ENCODE assay signal across 9 mouse cellular contexts in genomic region chr13:56422072-56422723, GRCm38 (mm10). TPM values are rescaled to one million over a fixed set of nuclear protein-coding genes. Genes with fewer than 3 reads are reported as not detected.
DNase-seq lines count a peak whose midpoint lies in the region; ATAC-seq and TF ChIP-seq lines count a peak whose summit lies in the region.
"Had no signal": no experiment of that assay in that cellular context is flagged by ENCODE, and none has a peak within 500 bp of the region (broad histone marks: within the 10 kb centered on the region; RNA-seq: fewer than 3 reads in every experiment).

No protein-coding gene starts in this region.

- H3K9ac ChIP-seq in ES-Bruce4 (ENCODE audit: low read depth, poor library complexity, severe bottlenecking), result no peak overlapping the region
- H3K9ac ChIP-seq in embryonic facial prominence, embryonic 14.5 days (ENCODE audit: low read depth, low read length), result peak overlapping the region; percentile 26; the same call in 1 of the 2 replicates
- H3K9ac ChIP-seq: liver, embryonic 13.5 days had no signal

- TF ChIP-seq CTCF in ES-Bruce4 (IDR thresholded peaks at IDR 0.05; ENCODE audit: low read depth, low read length), result peak; percentile 11

- H3K4me2 ChIP-seq in embryonic facial prominence, embryonic 14.5 days (ENCODE audit: low read depth, low read length), result peak overlapping the region; percentile 41
- H3K4me2 ChIP-seq: liver, embryonic 13.5 days had no signal

- H3K36me3 ChIP-seq in ES-Bruce4 (ENCODE audit: control insufficient read depth, insufficient read depth, low read length, poor library complexity, severe bottlenecking), result no peaks in the 10 kb centered on the region
- no peaks in the 10 kb centered on the region for H3K36me3 ChIP-seq in embryonic facial prominence, embryonic 14.5 days (ENCODE audit: control insufficient read depth, insufficient read depth, low read length)
- H3K36me3 ChIP-seq: liver, embryonic 13.5 days had no signal

- no peaks in the 10 kb centered on the region for H3K9me3 ChIP-seq in ES-Bruce4 (replicated peaks; ENCODE audit: control insufficient read depth, insufficient read depth, low read length, poor library complexity, severe bottlenecking)
- no peaks in the 10 kb centered on the region for H3K9me3 ChIP-seq in embryonic facial prominence, embryonic 14.5 days (ENCODE audit: control insufficient read depth, low read length)
- H3K9me3 ChIP-seq: liver, embryonic 13.5 days had no signal

- WGBS in embryonic facial prominence, embryonic 14.5 days, result 10% methylated on average over 16 of the region's 16 CpGs
- 21% methylated on average over 16 of the region's 16 CpGs for WGBS in large intestine, adult 2 months

- no peak for TF ChIP-seq EP300 in ES-Bruce4 (IDR thresholded peaks at IDR 0.05; ENCODE audit: insufficient read depth, low read depth, low read length)

- peak overlapping the region; percentile 18; the same call in 1 of the 2 replicates for H3K4me3 ChIP-seq in ES-Bruce4 (ENCODE audit: low read depth, low read length)
- 0 out of 2 replicates have a peak overlapping the region, but pooled peaks have one; percentile 7 for H3K4me3 ChIP-seq in embryonic facial prominence, embryonic 14.5 days (ENCODE audit: low read depth, low read length)
- H3K4me3 ChIP-seq: liver, embryonic 13.5 days had no signal

- no peak overlapping the region for H3K27ac ChIP-seq in ES-Bruce4 (ENCODE audit: insufficient read depth, low read length)
- H3K27ac ChIP-seq in embryonic facial prominence, embryonic 14.5 days (replicated peaks; ENCODE audit: low read depth, low read length), result peak overlapping the region; percentile 49; the same call in 1 of the 2 replicates
- H3K27ac ChIP-seq: liver, embryonic 13.5 days had no signal

- peak; percentile 81 for DNase-seq in adrenal gland, postnatal 10 days
- DNase-seq in embryonic facial prominence, embryonic 14.5 days (ENCODE audit: low spot score), result peak; percentile 90
- peak; percentile 70 to 85 for DNase-seq in heart, postnatal 10 days
- DNase-seq in large intestine, adult 2 months (ENCODE audit: low read depth, low spot score), result peak; percentile 18
- DNase-seq in lung, adult 18-20 months, result peak; percentile 52 to 62
- DNase-seq in retina, postnatal 7 days (ENCODE audit: low read depth, low spot score), result peak; percentile 56
- DNase-seq: liver, embryonic 13.5 days had no signal

- H3K27me3 ChIP-seq in ES-Bruce4 (ENCODE audit: control insufficient read depth, insufficient read depth, low read length, poor library complexity, severe bottlenecking), result no peaks in the 10 kb centered on the region
- H3K27me3 ChIP-seq in embryonic facial prominence, embryonic 14.5 days (replicated peaks; ENCODE audit: control insufficient read depth, insufficient read depth, low read length), result no peaks in the 10 kb centered on the region

- peak; percentile 73 for ATAC-seq in embryonic facial prominence, embryonic 14.5 days (ENCODE audit: low read depth)
- no peak for ATAC-seq in megakaryocyte, adult 5-6 weeks (ENCODE audit: poor library complexity, severe bottlenecking)

- TF ChIP-seq POLR2A in ES-Bruce4 (IDR thresholded peaks at IDR 0.05; ENCODE audit: insufficient read depth, low read length), result no peak

- H3K4me1 ChIP-seq in ES-Bruce4 (ENCODE audit: control insufficient read depth, insufficient read depth, low read length), result peaks cover 5% of the 10 kb centered on the region
- H3K4me1 ChIP-seq in embryonic facial prominence, embryonic 14.5 days (ENCODE audit: control insufficient read depth, insufficient read depth, low read length), result peaks cover 6% of the 10 kb centered on the region; the same call in 1 of the 2 replicates
- H3K4me1 ChIP-seq: liver, embryonic 13.5 days had no signal

- intact Hi-C loops in heart, postnatal 10 days (cut with DNase I), result loop anchor here (1.0 kb wide), 1 partner anchor 143 kb away; no protein-coding TSS in a partner anchor

RNA-seq across cellular contexts. Expression of gene Gm3045, which starts 4.2 kb away (rescaled TPM):
- polyA plus RNA-seq in ES-Bruce4 (2011; ENCODE audit: insufficient read depth, insufficient read length, low read depth, missing spikeins), result not detected in 2 replicates
- not detected for total RNA-seq in adrenal gland, postnatal 10 days (2021)
- polyA plus RNA-seq in embryonic facial prominence, embryonic 14.5 days (2014; fragmentation: Nextera tagmentation; extraction: Ambion mirVana), result not detected in 2 replicates
- total RNA-seq in heart, postnatal 10 days (2021), result not detected
- polyA plus RNA-seq in large intestine, adult 2 months (2012; rRNA removed), result not detected in 2 replicates
- not detected in 2 replicates for total RNA-seq in megakaryocyte, adult 5-6 weeks (2015)
- total RNA-seq in megakaryocyte, adult 5-6 weeks (2017), result not detected in 2 replicates
- polyA plus RNA-seq: liver, embryonic 13.5 days had no signal

RNA-seq across cellular contexts. Expression of gene Slc25a48, which starts 16.0 kb away (rescaled TPM):
- polyA plus RNA-seq in ES-Bruce4 (2011; ENCODE audit: insufficient read depth, insufficient read length, low read depth, missing spikeins), result 0.20 and 0.42 TPM in 2 replicates
- 1 to 10 TPM; 4.1 to 4.5 TPM for total RNA-seq in adrenal gland, postnatal 10 days (2021)
- 0.45 and 0.54 TPM in 2 replicates for polyA plus RNA-seq in embryonic facial prominence, embryonic 14.5 days (2014; fragmentation: Nextera tagmentation; extraction: Ambion mirVana)
- under 1 TPM; 0.12 to 0.24 TPM for total RNA-seq in heart, postnatal 10 days (2021)
- 1.5 and 21.9 TPM in 2 replicates for polyA plus RNA-seq in large intestine, adult 2 months (2012; rRNA removed)
- not detected in 2 replicates for total RNA-seq in megakaryocyte, adult 5-6 weeks (2015)
- total RNA-seq in megakaryocyte, adult 5-6 weeks (2017), result not detected in 2 replicates

RNA-seq across cellular contexts. Expression of gene Il9, which starts 59.8 kb away (rescaled TPM):
- not detected in 2 replicates for polyA plus RNA-seq in ES-Bruce4 (2011; ENCODE audit: insufficient read depth, insufficient read length, low read depth, missing spikeins)
- not detected for total RNA-seq in adrenal gland, postnatal 10 days (2021)
- polyA plus RNA-seq in embryonic facial prominence, embryonic 14.5 days (2014; fragmentation: Nextera tagmentation; extraction: Ambion mirVana), result not detected in 2 replicates
- total RNA-seq in heart, postnatal 10 days (2021), result not detected
- not detected in 2 replicates for polyA plus RNA-seq in large intestine, adult 2 months (2012; rRNA removed)
- total RNA-seq in megakaryocyte, adult 5-6 weeks (2015), result not detected in 2 replicates
- total RNA-seq in megakaryocyte, adult 5-6 weeks (2017), result not detected in 2 replicates
- polyA plus RNA-seq: liver, embryonic 13.5 days had no signal

Comparison
In these comparisons a context has a peak if more than half of its experiments do, and no peak if none do; other contexts are left out.
1. DNase-seq: peak in every context shown above with its lines; median percentile 90 in embryonic facial prominence, embryonic 14.5 days; 81 in adrenal gland, postnatal 10 days; 78 in heart, postnatal 10 days; 57 in lung, adult 18-20 months; 56 in retina, postnatal 7 days; 18 in large intestine, adult 2 months.
2. RNA of gene Slc25a48, which starts 16.0 kb away (total RNA-seq): 4.1 to 4.5 TPM in adrenal gland, postnatal 10 days; 0.12 to 0.24 TPM in heart, postnatal 10 days and not detected in megakaryocyte, adult 5-6 weeks; every median in the first group is over 4 times any median in the second.